Mouse (Mus musculus): ENCODE data around the gene Pes1.

- TF ChIP-seq POLR2A (IDR thresholded peaks at IDR 0.05; ENCODE audit: borderline replicate concordance, extremely low read depth, insufficient read depth, insufficient read length, poor library complexity, severe bottlenecking): no peak
- peak; percentile 91 for TF ChIP-seq CTCF (IDR thresholded peaks at IDR 0.05; ENCODE audit: borderline replicate concordance, extremely low read depth, insufficient read depth, insufficient read length)
These were observed 37.8 kb downstream of the Pes1 start for GRCm38 (mm10) chr11:4001603-4002002.

All from brain, embryonic 14.5 days (tissue).